Mouse (Mus musculus) forebrain, embryonic 11.5 days (tissue): ENCODE data around the gene Selenos. TPM values are rescaled to one million over a fixed set of nuclear protein-coding genes. Genes with fewer than 3 reads are reported as not detected.

Experiments used
- ATAC-seq: fragments of 200-750 bp; cut with Nextera tagmentation; replicated peaks from 2 replicates; pipeline ENCODE4 v1.8.0; 2017; ENCODE audit warnings: moderate TSS enrichment; ENCODE audit not compliant: low FRiP score
- DNase-seq: peaks from one replicate; pipeline ENCODE4 v3.0.0-alpha.2; 2017; ENCODE audit warnings: low spot score
- H3K27ac ChIP-seq: fragments of 300-500 bp; sonication (generic); 2 replicates; pipeline ENCODE4 v1.5.1; 2014; ENCODE audit warnings: low read depth, low read length
- H3K27me3 ChIP-seq: fragments of 300-500 bp; sonication (generic); 2 replicates; pipeline ENCODE4 v1.6.1; 2014; ENCODE audit warnings: mild to moderate bottlenecking, low read length, mixed read lengths; ENCODE audit not compliant: control insufficient read depth, insufficient read depth
- H3K36me3 ChIP-seq: fragments of 300-500 bp; sonication (generic); 2 replicates; pipeline ENCODE4 v1.6.1; 2014; ENCODE audit warnings: mild to moderate bottlenecking, low read length, moderate library complexity, mixed read lengths; ENCODE audit not compliant: control insufficient read depth, insufficient read depth
- H3K4me1 ChIP-seq: fragments of 300-500 bp; sonication (generic); replicated peaks from 2 replicates; pipeline ENCODE4 v1.6.1; 2014; ENCODE audit warnings: low read length, mixed read lengths; ENCODE audit not compliant: control insufficient read depth, insufficient read depth
- H3K4me2 ChIP-seq: fragments of 300-500 bp; sonication (generic); 2 replicates; pipeline ENCODE4 v1.6.1; 2014; ENCODE audit warnings: low read depth, mild to moderate bottlenecking, low read length, moderate library complexity, mixed read lengths; ENCODE audit not compliant: severe bottlenecking
- H3K4me3 ChIP-seq: fragments of 300-500 bp; sonication (generic); 2 replicates; pipeline ENCODE4 v1.5.1; 2014; ENCODE audit warnings: low read depth, low read length
- H3K9ac ChIP-seq: fragments of 300-500 bp; sonication (generic); 2 replicates; pipeline ENCODE4 v1.6.1; 2014; ENCODE audit warnings: low read length
- H3K9me3 ChIP-seq: fragments of 300-500 bp; sonication (generic); 2 replicates; pipeline ENCODE4 v1.6.1; 2016; ENCODE audit warnings: low read length, mixed read lengths; ENCODE audit not compliant: control insufficient read depth
- WGBS: fragments of 180-500 bp; shearing (Covaris S2); extraction: QIAGEN DNeasy Blood & Tissue Kit; methylation state at CpG from one replicate; pipeline ENCODE4 v1.1.7; 2014; 5-methylcytosine and 5-hydroxymethylcytosine counted together
- polyA plus RNA-seq: library from polyadenylated mRNA; unstranded; fragments of >200 nt; fragmentation: Nextera tagmentation; extraction: Ambion mirVana; gene quantifications from 2 replicates; pipeline ENCODE4 v1.2.1, GENCODE M21; 2014

Gene Selenos
- polyA plus RNA-seq, 1 experiment from 2014 or later, result 64.2 TPM

- 92% methylated on average over 8 of the region's 8 CpGs for WGBS
Observed at GRCm38 (mm10) chr7:66092656-66093055, 13.2 kb downstream of the Selenos start.

GRCm38 (mm10) chr7:66094141-66094540, 14.7 kb downstream of the Selenos start:
- Histone ChIP-seq H3K9ac (no peak overlapping the region), H3K4me2 (no peak overlapping the region), H3K27me3 (no peaks in the 10 kb centered on the region; the same call in 1 of the 2 replicates), H3K9me3 (no peaks in the 10 kb centered on the region), H3K36me3 (peaks cover 2% of the 10 kb centered on the region; the same call in 1 of the 2 replicates), H3K4me1 (no peaks in the 10 kb centered on the region), H3K27ac (no peak overlapping the region), H3K4me3 (no peak overlapping the region)
- ATAC-seq (no peak), DNase-seq (no peak)
- WGBS, result 77% methylated on average over 5 of the region's 5 CpGs

More at GRCm38 (mm10) chr7:66092656-66093055, 13.2 kb downstream of the Selenos start:
- no peaks in the 10 kb centered on the region for H3K9me3 ChIP-seq
- H3K36me3 ChIP-seq, result peaks cover 11% of the 10 kb centered on the region; the same call in 1 of the 2 replicates
- no peaks in the 10 kb centered on the region for H3K4me1 ChIP-seq
- ATAC-seq, result no peak
- no peak overlapping the region for H3K4me2 ChIP-seq
- no peak overlapping the region for H3K27ac ChIP-seq
- no peaks in the 10 kb centered on the region for H3K27me3 ChIP-seq
- H3K9ac ChIP-seq, result no peak overlapping the region
- DNase-seq, result no peak
- no peak overlapping the region for H3K4me3 ChIP-seq

GRCm38 (mm10) chr7:66098803-66099202, 19.4 kb downstream of the Selenos start:
- no peak overlapping the region for H3K27ac ChIP-seq
- 86% methylated on average over 7 of the region's 7 CpGs for WGBS
- no peaks in the 10 kb centered on the region for H3K9me3 ChIP-seq
- DNase-seq (no peak), ATAC-seq (no peak)
- H3K9ac ChIP-seq, result no peak overlapping the region
- no peak overlapping the region for H3K4me2 ChIP-seq
- H3K4me3 ChIP-seq, result no peak overlapping the region
- H3K36me3 ChIP-seq, result no peaks in the 10 kb centered on the region
- H3K27me3 ChIP-seq, result no peaks in the 10 kb centered on the region; the same call in 1 of the 2 replicates
- no peaks in the 10 kb centered on the region for H3K4me1 ChIP-seq

GRCm38 (mm10) chr7:66101866-66102265, 22.4 kb downstream of the Selenos start:
- no peak overlapping the region for H3K4me2 ChIP-seq
- H3K36me3 ChIP-seq, result no peaks in the 10 kb centered on the region
- H3K9me3 ChIP-seq, result no peaks in the 10 kb centered on the region
- H3K27me3 ChIP-seq, result no peaks in the 10 kb centered on the region; the same call in 1 of the 2 replicates
- no peak overlapping the region for H3K9ac ChIP-seq
- 6% methylated on average over 4 of the region's 4 CpGs for WGBS
- DNase-seq (no peak), ATAC-seq (no peak)
- no peak overlapping the region for H3K4me3 ChIP-seq
- no peak overlapping the region for H3K27ac ChIP-seq
- no peaks in the 10 kb centered on the region for H3K4me1 ChIP-seq

- ATAC-seq, result no peak
- H3K27me3 ChIP-seq, result peaks cover 2% of the 10 kb centered on the region; the same call in 1 of the 2 replicates
- H3K4me2 ChIP-seq, result no peak overlapping the region
- no peak overlapping the region for H3K4me3 ChIP-seq
- H3K36me3 ChIP-seq, result no peaks in the 10 kb centered on the region
- DNase-seq, result no peak
- no peaks in the 10 kb centered on the region; the same call in 1 of the 2 replicates for H3K4me1 ChIP-seq
- H3K9me3 ChIP-seq, result no peaks in the 10 kb centered on the region
- H3K9ac ChIP-seq, result no peak overlapping the region
- no peak overlapping the region for H3K27ac ChIP-seq
- WGBS, result 88% methylated on average over 5 of the region's 5 CpGs
Observed at GRCm38 (mm10) chr7:66104531-66104930, 25.1 kb downstream of the Selenos start.

GRCm38 (mm10) chr7:66105771-66106170, 26.3 kb downstream of the Selenos start:
- Histone ChIP-seq H3K9ac (no peak overlapping the region), H3K27me3 (peaks cover 2% of the 10 kb centered on the region; the same call in 1 of the 2 replicates), H3K4me3 (no peak overlapping the region), H3K4me2 (no peak overlapping the region), H3K36me3 (no peaks in the 10 kb centered on the region), H3K4me1 (no peaks in the 10 kb centered on the region; the same call in 1 of the 2 replicates), H3K9me3 (no peaks in the 10 kb centered on the region), H3K27ac (no peak overlapping the region)
- ATAC-seq, result no peak
- no peak for DNase-seq
- 78% methylated on average over 4 of the region's 4 CpGs for WGBS

GRCm38 (mm10) chr7:66106581-66107056, 27.2 kb downstream of the Selenos start:
- ATAC-seq (no peak), DNase-seq (no peak)

DNA sequence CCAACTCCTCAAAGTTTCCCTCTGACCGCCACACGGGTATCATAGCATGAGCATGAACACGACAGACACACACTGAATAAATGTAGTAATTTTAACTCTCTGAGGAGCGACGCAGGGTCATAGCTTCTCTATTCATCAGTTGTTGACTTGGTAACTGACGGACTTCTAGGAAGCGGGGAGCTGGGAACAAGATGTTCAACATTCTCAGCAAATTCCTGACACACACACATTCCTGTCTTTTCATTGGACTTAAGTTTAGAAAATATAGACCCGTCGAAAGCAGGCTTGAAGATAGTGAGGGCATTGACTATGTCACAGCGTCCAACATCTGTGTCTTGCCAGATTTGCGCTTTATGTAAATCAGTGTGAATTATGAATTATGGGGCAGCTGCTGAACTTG, 27.8 kb downstream of the Selenos start:
- no peak overlapping the region for H3K4me3 ChIP-seq
- peaks cover 2% of the 10 kb centered on the region; the same call in 1 of the 2 replicates for H3K27me3 ChIP-seq
- peaks cover 4% of the 10 kb centered on the region; the same call in 1 of the 2 replicates for H3K4me1 ChIP-seq
- H3K4me2 ChIP-seq, result no peak overlapping the region
- no peak for ATAC-seq
- H3K9ac ChIP-seq, result no peak overlapping the region
- H3K9me3 ChIP-seq, result no peaks in the 10 kb centered on the region
- no peaks in the 10 kb centered on the region for H3K36me3 ChIP-seq
- WGBS, result 84% methylated on average over 11 of the region's 11 CpGs
- H3K27ac ChIP-seq, result no peak overlapping the region
- DNase-seq, result no peak

More at GRCm38 (mm10) chr7:66106581-66107056, 27.2 kb downstream of the Selenos start:
- no peak overlapping the region for H3K4me2 ChIP-seq
- H3K27ac ChIP-seq, result no peak overlapping the region
- no peaks in the 10 kb centered on the region for H3K36me3 ChIP-seq
- H3K4me1 ChIP-seq, result peaks cover 4% of the 10 kb centered on the region; the same call in 1 of the 2 replicates
- no peak overlapping the region for H3K4me3 ChIP-seq
- H3K27me3 ChIP-seq, result peaks cover 2% of the 10 kb centered on the region; the same call in 1 of the 2 replicates
- H3K9ac ChIP-seq, result no peak overlapping the region
- whole genome bisulfite sequencing, result 77% methylated on average over 7 of the region's 7 CpGs
- H3K9me3 ChIP-seq, result no peaks in the 10 kb centered on the region

DNA sequence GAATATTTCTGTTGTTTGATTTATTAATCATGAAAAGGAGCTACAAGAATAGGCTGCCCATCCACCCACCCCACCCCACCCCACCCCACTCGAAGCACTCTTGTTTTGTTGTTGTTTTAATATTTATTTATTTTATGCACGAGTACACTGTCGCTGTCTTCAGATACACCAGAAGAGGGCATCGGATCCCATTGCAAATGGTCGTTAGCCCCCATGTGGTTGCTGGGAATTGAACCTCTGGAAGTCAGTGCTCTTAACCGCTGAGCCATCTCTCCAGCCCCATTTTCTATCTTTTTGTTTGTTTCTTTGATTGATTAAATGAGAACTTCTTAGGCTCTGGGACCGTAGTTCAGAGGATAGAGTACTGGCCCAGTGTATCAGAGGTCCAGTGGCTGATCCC, 28.5 kb downstream of the Selenos start:
- Histone ChIP-seq H3K9me3 (no peaks in the 10 kb centered on the region), H3K4me2 (no peak overlapping the region), H3K27ac (no peak overlapping the region), H3K27me3 (peaks cover 2% of the 10 kb centered on the region; the same call in 1 of the 2 replicates), H3K4me1 (peaks cover 4% of the 10 kb centered on the region; the same call in 1 of the 2 replicates), H3K36me3 (no peaks in the 10 kb centered on the region), H3K9ac (no peak overlapping the region), H3K4me3 (no peak overlapping the region)
- ATAC-seq (no peak), DNase-seq (peak; percentile 55)
- WGBS, result 9% methylated on average over 7 of the region's 7 CpGs
